Mouse (Mus musculus) gastrocnemius, postnatal 4 days (tissue): Measurements from ENCODE around the gene Sypl. TPM values are rescaled to one million over a fixed set of nuclear protein-coding genes. Genes with fewer than 3 reads are reported as not detected.

ENCODE experiments used
- DNase-seq, 2 experiments: peaks; one replicate each; pipeline ENCODE4 v3.0.0; 2021 to 2022; ENCODE audit warnings: low spot score in 2 of 2, mixed read lengths in 2 of 2
- total RNA-seq, 2 experiments: library from RNA; stranded (reverse); gene quantifications; 2 replicates each; pipeline ENCODE4 v1.2.3; 2021

Sypl gene
- total RNA-seq, 2 experiments from 2014 or later: 109 to 112 TPM

GRCm38 (mm10) chr12:32941141-32941540 is 12.6 kb upstream of the Sypl start:
- DNase-seq: no peak

DNA sequence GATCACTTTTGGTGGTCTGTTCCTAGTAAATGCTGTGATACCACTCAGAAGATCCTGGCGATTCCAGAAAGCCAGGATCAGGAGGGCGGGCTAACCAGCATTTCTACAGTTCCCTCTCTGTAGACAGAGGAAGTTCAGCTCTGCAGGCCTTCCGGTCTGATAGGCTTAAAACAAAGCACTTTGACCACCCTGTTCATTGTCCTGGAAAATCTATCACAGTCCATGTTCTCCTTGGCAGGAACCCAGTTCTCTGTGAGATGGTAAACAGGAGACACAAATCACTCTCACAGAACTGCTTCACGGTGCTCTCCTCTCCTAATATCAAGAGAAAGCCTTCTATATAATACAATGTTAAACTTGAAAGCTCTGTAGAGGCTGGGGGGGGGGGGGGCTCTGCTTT is 10.3 kb upstream of the Sypl start:
- no peak for DNase-seq

- DNase-seq: no peak
Measured at GRCm38 (mm10) chr12:32943951-32944350, 9.7 kb upstream of the Sypl start.

GRCm38 (mm10) chr12:32944884-32945454 is 8.7 kb upstream of the Sypl start:
- DNase-seq: no peak

DNA sequence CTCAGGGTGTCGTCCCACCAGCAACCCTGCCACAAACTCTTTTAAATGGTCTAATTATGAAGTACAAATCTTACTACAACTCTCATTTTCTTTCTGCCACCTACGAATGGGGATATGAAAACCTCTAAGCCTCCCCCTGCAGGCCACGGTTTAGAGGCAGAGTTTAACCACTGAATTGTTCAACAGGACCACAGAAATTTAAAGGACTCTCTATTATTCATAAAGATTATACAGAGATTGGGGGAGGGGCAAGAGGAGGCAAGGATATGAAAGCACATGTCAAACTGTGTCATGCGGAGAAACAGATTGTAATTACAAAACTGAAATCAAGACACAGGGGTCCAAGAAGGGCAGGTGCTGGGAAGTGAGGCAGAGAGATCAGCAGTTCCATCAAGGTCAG is 7.3 kb upstream of the Sypl start:
- DNase-seq: no peak

- no peak for DNase-seq
Measured at GRCm38 (mm10) chr12:32952416-32952815, 1.3 kb upstream of the Sypl start.

GRCm38 (mm10) chr12:32953066-32953465 is 625 bp upstream of the Sypl start:
- DNase-seq: no peak

- no peak for DNase-seq
Measured at GRCm38 (mm10) chr12:32954216-32955021, 728 bp downstream of the Sypl start.

DNA sequence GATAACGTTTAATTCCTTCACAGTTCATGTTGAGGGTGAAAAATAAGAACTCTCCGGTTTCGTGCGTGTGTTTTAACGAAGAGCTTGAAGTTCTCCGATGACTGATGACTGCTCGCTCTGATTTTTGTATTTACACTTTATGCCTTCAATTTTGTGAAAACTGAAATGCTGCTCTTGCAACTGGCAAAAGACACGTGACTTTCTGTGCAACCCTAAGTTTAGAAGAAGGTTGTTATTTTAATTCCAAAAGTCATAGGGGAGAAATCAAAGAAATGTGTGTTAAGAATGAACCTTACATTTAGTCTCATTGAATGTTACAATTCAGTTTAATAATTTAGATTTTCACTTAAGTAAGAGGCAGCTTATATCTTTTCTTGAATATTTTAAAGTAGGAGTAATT is 1.3 kb downstream of the Sypl start:
- DNase-seq: no peak

GRCm38 (mm10) chr12:32957211-32957610 is 3.5 kb downstream of the Sypl start:
- DNase-seq: no peak

DNA sequence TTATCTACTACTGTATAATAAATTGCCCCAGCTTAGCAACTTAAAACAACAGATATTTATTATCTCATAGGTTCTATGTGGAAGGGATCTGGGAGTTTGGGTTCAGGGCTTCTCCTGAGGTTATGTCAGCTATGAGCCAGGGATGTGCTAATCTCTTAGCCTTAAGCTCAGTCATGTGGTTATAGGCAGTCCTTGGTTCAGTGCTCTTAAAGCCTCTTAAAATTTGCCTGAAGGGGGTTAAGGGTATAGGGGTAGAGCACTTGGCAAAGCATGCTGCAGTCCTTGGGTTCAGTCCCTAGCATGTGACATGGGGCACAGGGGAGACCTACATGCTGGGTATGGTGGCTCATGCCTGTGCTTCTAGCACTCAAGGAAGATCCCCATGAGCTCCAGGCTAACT is 8.4 kb downstream of the Sypl start:
- no peak for DNase-seq

DNA sequence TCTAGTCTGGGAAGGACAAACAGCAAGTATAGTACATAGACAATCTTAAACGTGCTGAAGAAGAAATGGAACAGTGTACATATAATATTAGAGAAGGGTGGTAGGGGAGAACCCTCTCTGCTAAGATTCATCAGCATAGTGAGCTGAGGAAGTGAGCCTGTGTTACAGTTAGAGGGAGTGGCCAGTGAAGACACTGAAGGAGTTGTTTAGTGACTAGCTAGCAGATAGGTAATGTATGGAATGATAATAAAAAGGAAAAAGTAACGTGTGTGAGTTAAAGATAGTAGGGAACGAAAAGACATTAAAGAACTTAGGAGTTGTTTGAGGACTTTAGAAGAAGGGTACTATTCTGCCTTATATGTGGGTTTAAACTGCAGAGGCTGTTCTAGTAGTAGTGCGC is 10.2 kb downstream of the Sypl start:
- no peak for DNase-seq

DNA sequence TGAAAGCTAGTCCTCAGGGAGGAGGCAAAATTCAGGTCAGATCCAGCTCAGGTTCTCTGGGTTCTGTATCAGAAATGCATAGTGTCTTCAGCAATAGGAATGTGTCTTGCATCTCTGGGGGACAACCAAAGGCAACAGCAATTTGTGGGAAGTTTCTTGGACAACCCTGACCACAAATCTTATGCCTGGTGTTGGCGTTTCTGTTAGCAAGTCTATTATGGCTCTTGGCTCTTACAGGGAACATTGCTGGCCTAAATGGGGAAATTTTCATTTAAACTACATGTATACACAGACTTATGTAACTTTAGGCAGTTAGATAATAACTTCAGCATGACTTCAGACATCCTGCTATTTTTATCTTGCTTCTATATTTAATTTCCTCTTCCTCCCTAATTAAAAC is 18.6 kb downstream of the Sypl start:
- DNase-seq: no peak

DNA sequence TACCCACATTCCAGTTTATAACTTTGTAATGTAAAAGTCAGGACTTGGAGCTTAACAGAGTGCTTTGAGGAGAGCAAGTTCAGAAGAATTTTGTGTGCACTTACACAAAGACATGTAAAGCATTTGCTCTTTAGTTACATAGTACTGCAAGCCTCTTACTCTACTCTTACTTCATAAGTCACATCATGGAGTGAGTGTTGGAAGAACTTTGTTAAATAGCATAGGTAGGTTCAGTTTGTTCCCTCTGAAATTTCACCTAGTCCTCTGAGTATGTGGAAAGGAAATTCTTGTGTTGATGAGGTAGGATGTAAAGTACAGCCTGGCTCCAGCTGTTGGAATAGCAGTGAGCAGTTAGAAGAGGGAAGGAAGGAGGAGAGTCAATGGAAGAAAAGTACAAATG is 21.2 kb downstream of the Sypl start:
- DNase-seq: no peak

- no peak for DNase-seq
Measured at GRCm38 (mm10) chr12:32975501-32975900, 21.8 kb downstream of the Sypl start.

- DNase-seq: no peak
Measured at GRCm38 (mm10) chr12:32982631-32983030, 28.9 kb downstream of the Sypl start.

DNA sequence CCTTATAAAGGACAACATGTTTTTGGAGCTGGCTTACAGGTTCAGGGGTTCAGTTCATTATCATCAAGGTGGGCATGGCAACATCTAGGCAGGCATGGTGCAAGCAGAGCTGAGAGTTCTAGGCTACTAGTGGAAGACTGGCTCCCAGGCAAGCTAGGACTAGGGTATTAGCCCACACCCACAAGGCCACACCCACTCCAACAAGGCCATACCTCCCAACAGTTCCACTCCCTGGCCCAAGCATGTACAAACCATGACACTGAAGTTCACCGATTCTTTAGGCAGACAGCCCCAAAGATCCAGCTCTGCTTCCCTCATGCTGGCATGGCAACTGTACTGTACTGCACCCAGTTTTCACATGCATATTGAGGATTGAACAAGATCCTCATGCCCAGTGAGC is 29.4 kb downstream of the Sypl start:
- no peak for DNase-seq

DNA sequence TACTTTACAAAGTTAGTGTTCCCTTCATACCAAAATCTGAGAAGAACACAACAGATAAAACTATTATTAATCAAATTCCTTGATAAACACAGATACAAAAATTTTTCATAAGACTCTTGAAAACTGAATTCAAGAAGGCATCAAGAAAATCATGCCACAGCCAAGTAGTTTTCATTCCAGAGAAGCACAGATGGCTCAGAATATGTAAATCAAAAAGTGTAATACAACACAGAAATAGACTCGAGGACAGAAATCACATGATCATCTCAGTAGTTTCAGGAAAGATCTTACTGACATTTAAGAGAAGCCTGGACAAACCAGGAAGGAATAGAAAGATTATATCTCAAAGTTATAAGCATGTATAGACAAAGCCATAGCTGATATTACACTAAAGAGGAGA is 32.6 kb downstream of the Sypl start:
- DNase-seq: no peak

DNA sequence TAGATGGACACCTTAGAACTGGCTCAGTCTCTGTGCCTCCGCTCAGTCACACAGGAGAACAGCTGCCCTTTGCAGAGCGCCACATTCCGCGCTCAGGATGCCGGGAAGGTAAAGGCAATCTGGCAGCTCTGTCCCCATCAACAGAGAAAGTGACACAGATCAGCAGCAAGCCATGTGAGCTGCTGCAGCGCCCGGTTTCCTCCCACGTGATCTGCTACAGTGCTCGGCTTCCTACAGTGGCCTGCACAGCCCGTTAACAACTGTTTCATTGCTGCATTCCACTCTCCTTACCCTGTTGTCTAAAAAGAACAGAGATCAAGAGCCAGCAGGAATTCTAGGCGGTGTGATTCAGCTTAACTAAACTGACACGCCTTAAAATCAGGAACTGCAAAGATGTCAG is 36.0 kb downstream of the Sypl start:
- DNase-seq: no peak

- DNase-seq: no peak
Measured at GRCm38 (mm10) chr12:32994081-32994480, 40.4 kb downstream of the Sypl start.

DNA sequence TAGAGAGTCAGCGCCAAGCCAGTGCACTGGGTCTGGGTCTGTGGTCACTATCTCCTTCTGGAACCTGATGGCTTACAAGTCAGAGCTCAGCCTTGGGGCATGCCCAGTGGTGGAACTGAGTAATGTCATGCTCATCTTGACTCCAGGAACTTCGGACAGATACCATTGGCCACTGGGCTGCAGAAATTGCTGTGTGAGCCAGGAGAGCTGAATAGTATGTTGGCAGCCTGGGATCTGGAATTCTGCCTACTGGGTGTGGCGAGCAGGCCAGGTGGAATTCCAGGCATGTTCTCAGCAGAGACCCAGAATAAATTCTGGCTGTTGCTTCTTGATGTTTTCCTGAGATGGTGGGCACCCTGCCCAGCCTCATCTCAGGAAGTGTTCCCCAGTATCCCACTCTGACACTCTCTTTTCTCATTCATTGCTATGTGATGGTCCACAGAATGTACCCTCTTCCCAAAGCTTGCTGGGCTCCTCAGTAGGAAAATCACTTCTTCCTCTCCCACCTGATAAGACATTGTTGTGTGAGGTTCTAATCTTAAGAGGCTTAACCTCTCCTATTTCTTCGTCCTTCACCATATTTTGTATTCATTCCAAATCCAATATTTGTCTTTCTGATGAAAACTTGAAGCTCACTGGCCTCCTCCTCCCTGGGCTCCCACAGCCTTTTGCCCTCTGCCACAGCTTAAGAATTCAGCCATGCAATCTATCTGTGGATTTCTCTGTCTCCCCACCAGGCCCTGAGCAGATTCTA is 41.6 kb downstream of the Sypl start:
- DNase-seq: no peak

DNA sequence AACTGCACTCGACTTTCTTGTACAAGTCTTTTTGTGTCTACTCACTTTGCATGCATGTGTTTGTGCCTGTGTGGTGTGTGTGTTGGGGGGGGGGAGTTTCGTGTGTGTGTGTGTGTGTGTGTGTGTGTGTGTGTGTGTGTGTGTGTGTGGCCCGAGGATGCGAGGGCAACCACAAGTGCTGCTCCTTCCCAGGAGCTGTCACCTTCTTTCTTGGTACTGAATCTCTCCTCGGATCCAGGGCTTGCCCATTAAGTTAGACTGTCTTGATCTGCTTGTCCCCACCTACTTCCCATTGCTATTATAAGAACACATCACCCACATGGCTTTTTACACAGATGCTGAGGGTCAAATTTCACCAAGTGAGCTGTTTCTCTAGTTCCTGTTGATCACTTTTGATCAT is 45.1 kb downstream of the Sypl start:
- no peak for DNase-seq
